Mouse (Mus musculus) neural tube, embryonic 10.5 days (tissue): ENCODE measurements around the gene Usp40.

Source experiments
- DNase-seq: peaks from one replicate; pipeline ENCODE4 v3.0.0-alpha.2; 2017; ENCODE audit warnings: low spot score; ENCODE audit errors: extremely low spot score

Usp40 gene

GRCm38 (mm10) chr1:87896921-87897320 lies 111.4 kb downstream of the Usp40 start:
- no peak for DNase-seq
